10 mouse cellular contexts compared by ENCODE assay signal in genomic region chr15:27945570-27945969, GRCm38 (mm10).
"Had no signal": no experiment of that assay in that cellular context is flagged by ENCODE, and none has a peak within 500 bp of the region (broad histone marks: within the 10 kb centered on the region; RNA-seq: fewer than 3 reads in every experiment).

No protein-coding gene starts in this region.

- H3K27ac ChIP-seq: limb, embryonic 13.5 days; liver, embryonic 14.5 days; midbrain, embryonic 12.5 days; stomach, postnatal 0 days had no signal

- H3K36me3 ChIP-seq: limb, embryonic 13.5 days; midbrain, embryonic 12.5 days had no signal

- H3K9me3 ChIP-seq: limb, embryonic 13.5 days; midbrain, embryonic 12.5 days had no signal

- H3K4me3 ChIP-seq: limb, embryonic 13.5 days; midbrain, embryonic 12.5 days; myocyte had no signal

- H3K9ac ChIP-seq: limb, embryonic 13.5 days; liver, embryonic 14.5 days; midbrain, embryonic 12.5 days had no signal

- DNase-seq: kidney, postnatal 10 days; kidney, postnatal 4 days; left cerebral cortex, postnatal 4 days; lung, adult 18-20 months; thymus, postnatal 4 days had no signal

- H3K27me3 ChIP-seq: limb, embryonic 13.5 days had no signal

- H3K4me2 ChIP-seq: limb, embryonic 13.5 days; midbrain, embryonic 12.5 days had no signal
